Mouse (Mus musculus): ENCODE measurements around the gene Ssbp3. TPM values are rescaled to one million over a fixed set of nuclear protein-coding genes. Genes with fewer than 3 reads are reported as not detected.

Ssbp3 gene
- polyA plus RNA-seq, 1 experiment, result 27.8 TPM

GRCm38 (mm10) chr4:106953760-106954159 lies 43.3 kb downstream of the Ssbp3 start:
- 94% methylated on average over 5 of the region's 5 CpGs for WGBS
- H3K27ac ChIP-seq (ENCODE audit: insufficient read depth, low read length), result no peak overlapping the region
- DNase-seq (ENCODE audit: low read depth in 1 of 2, low spot score in 2 of 2), result no peak
- no peaks in the 10 kb centered on the region for H3K36me3 ChIP-seq (ENCODE audit: control insufficient read depth, insufficient read depth, low read length)
- no peaks in the 10 kb centered on the region for H3K27me3 ChIP-seq (ENCODE audit: control insufficient read depth, insufficient read depth, low read length)
- no peak for TF ChIP-seq POLR2A (IDR thresholded peaks at IDR 0.05; ENCODE audit: low read depth, low read length)
- no peak for TF ChIP-seq CTCF (IDR thresholded peaks at IDR 0.05; ENCODE audit: extremely low read depth, insufficient read depth, insufficient read length, insufficient replicate concordance)
- H3K4me1 ChIP-seq (ENCODE audit: control insufficient read depth, insufficient read depth, insufficient read length), result peaks cover 13% of the 10 kb centered on the region; the same call in 1 of the 2 replicates
- no peak overlapping the region for H3K4me3 ChIP-seq (ENCODE audit: extremely low read depth, insufficient read depth, insufficient read length)

DNA sequence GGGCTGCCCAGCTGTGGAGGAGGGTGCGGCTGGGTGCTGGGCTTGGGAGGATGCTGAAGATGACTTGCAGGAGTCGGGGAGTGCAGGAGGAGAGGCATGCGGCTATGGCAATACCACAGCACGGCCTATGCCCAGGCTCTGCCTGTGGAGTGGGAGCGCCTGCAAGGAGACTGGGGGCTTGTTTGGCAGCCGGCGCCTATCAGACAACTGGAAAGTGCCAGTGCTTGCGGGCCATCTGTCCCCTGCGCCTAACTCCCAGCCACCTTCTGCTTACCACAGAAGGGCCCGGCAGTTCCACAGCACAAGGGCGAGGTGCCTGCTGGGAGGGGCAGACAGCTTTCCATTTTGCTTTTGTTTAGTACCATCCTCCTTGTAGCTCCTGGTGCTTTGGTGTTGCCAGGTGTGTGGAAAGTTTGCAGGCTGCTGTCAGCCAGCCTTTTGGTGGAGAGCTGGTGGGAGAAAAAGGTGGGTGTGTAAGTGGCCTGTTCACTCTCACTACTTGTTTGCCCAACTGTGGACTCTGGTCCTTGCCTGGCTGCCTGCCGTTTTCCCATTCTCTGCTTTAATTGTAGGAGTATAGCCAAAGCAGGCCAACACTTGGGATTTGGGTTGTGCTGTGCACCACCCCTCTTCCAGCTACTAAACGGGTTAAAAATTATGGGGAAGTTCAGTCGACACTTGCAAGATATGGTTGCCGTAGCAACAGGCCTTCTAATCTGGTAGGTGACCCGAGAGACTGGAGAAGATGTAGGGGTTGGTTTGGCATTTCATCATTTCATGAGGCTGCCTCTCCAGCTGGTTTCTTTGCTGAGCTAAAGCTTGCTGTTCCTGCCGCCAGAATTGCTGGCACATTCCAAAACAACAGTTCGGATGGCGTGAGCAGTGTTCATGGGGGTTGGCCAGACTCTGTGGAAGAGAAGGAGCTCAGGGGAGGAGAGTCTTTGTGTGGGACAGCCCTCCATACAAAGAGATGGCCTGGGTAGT lies 45.5 kb downstream of the Ssbp3 start:
- no peak overlapping the region for H3K27ac ChIP-seq (ENCODE audit: insufficient read depth, low read length)
- DNase-seq (ENCODE audit: low read depth in 1 of 2, low spot score in 2 of 2), result no peak
- no peaks in the 10 kb centered on the region for H3K36me3 ChIP-seq (ENCODE audit: control insufficient read depth, insufficient read depth, low read length)
- no peak overlapping the region for H3K4me3 ChIP-seq (ENCODE audit: extremely low read depth, insufficient read depth, insufficient read length)
- H3K27me3 ChIP-seq (ENCODE audit: control insufficient read depth, insufficient read depth, low read length), result no peaks in the 10 kb centered on the region
- no peak for TF ChIP-seq CTCF (IDR thresholded peaks at IDR 0.05; ENCODE audit: extremely low read depth, insufficient read depth, insufficient read length, insufficient replicate concordance)
- TF ChIP-seq POLR2A (IDR thresholded peaks at IDR 0.05; ENCODE audit: low read depth, low read length), result no peak
- H3K4me1 ChIP-seq (ENCODE audit: control insufficient read depth, insufficient read depth, insufficient read length), result peaks cover 7% of the 10 kb centered on the region; the same call in 1 of the 2 replicates
- WGBS, result 54% methylated on average over 19 of the region's 19 CpGs

DNA sequence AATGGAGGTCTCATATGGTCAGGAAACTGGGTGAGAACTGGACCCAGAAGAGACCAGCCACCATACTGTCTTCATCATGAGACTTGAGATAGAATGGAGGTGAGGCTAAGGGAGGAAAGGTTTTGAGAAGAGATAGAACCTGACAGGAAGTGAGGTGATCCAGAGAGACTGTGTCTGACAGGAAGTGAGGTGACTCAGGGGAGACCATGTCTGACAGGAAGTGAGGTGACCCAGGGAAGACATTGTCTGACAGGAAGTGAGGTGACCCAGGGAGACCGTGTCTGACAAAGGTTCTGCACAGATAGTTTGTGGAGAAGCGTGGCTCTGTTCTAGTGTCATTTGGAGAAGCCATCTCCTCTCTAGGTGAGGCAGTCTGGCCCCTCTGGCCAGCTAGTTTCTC lies 47.6 kb downstream of the Ssbp3 start:
- DNase-seq (ENCODE audit: low read depth in 1 of 2, low spot score in 2 of 2), result peak in 1 of 2 experiments; percentile 33
- Histone ChIP-seq H3K4me3 (ENCODE audit: extremely low read depth, insufficient read depth, insufficient read length) (no peak overlapping the region), H3K36me3 (ENCODE audit: control insufficient read depth, insufficient read depth, low read length) (no peaks in the 10 kb centered on the region), H3K27me3 (ENCODE audit: control insufficient read depth, insufficient read depth, low read length) (no peaks in the 10 kb centered on the region), H3K27ac (ENCODE audit: insufficient read depth, low read length) (no peak overlapping the region), H3K4me1 (ENCODE audit: control insufficient read depth, insufficient read depth, insufficient read length) (peaks cover 7% of the 10 kb centered on the region; the same call in 1 of the 2 replicates)
- TF ChIP-seq CTCF (IDR thresholded peaks at IDR 0.05; ENCODE audit: extremely low read depth, insufficient read depth, insufficient read length, insufficient replicate concordance), result no peak
- TF ChIP-seq POLR2A (IDR thresholded peaks at IDR 0.05; ENCODE audit: low read depth, low read length), result no peak
- 48% methylated on average over 2 of the region's 2 CpGs for WGBS

- Histone ChIP-seq H3K4me3 (ENCODE audit: extremely low read depth, insufficient read depth, insufficient read length) (no peak overlapping the region), H3K4me1 (ENCODE audit: control insufficient read depth, insufficient read depth, insufficient read length) (peaks cover 7% of the 10 kb centered on the region; the same call in 1 of the 2 replicates), H3K27ac (ENCODE audit: insufficient read depth, low read length) (no peak overlapping the region), H3K36me3 (ENCODE audit: control insufficient read depth, insufficient read depth, low read length) (no peaks in the 10 kb centered on the region), H3K27me3 (ENCODE audit: control insufficient read depth, insufficient read depth, low read length) (no peaks in the 10 kb centered on the region)
- WGBS, result 57% methylated on average over 3 of the region's 3 CpGs
- no peak for DNase-seq (ENCODE audit: low read depth in 1 of 2, low spot score in 2 of 2)
- TF ChIP-seq POLR2A (IDR thresholded peaks at IDR 0.05; ENCODE audit: low read depth, low read length) (no peak), CTCF (IDR thresholded peaks at IDR 0.05; ENCODE audit: extremely low read depth, insufficient read depth, insufficient read length, insufficient replicate concordance) (no peak)
Measured at GRCm38 (mm10) chr4:106958561-106958960, 48.1 kb downstream of the Ssbp3 start.

DNA sequence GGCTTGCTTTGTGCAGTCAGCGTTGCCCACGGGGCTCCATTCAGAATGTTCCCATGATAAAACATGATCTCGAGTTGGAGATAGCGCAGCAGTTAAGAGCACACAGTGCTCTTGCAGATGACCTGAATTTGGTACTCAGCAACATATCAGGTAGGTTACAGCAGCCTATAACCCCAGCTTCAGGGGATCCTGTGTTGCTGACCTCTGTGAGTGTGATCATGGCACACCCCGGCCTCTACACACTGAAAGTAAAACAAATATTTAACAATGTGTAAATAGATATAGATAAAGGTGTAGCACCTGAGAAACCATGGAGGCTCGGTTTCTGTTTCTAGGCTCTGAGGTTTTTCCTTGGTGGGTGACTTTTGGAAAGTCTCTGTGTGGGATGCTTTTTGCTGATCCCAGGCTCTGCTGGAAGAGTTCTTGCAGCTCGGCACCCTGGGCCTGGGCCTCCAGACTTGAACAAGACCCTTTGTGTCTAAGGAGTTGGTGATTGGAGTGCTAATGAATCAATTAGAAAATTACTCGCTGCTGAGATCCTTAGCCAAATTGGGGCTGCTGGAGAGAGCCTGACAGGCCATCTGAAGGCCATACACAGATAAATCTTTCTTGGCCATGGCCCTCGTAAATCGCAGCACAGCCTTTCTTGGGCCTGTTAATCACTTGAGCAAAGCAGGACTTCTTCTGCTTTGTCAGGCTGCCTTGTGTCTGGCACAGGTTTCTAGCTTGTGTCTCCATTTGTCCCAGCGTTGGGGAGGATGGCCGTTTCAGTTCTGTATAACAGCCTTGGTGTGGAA lies 49.2 kb downstream of the Ssbp3 start:
- Histone ChIP-seq H3K4me1 (ENCODE audit: control insufficient read depth, insufficient read depth, insufficient read length) (peaks cover 7% of the 10 kb centered on the region; the same call in 1 of the 2 replicates), H3K36me3 (ENCODE audit: control insufficient read depth, insufficient read depth, low read length) (no peaks in the 10 kb centered on the region), H3K4me3 (ENCODE audit: extremely low read depth, insufficient read depth, insufficient read length) (no peak overlapping the region), H3K27me3 (ENCODE audit: control insufficient read depth, insufficient read depth, low read length) (no peaks in the 10 kb centered on the region), H3K27ac (ENCODE audit: insufficient read depth, low read length) (no peak overlapping the region)
- TF ChIP-seq CTCF (IDR thresholded peaks at IDR 0.05; ENCODE audit: extremely low read depth, insufficient read depth, insufficient read length, insufficient replicate concordance) (no peak), POLR2A (IDR thresholded peaks at IDR 0.05; ENCODE audit: low read depth, low read length) (no peak)
- DNase-seq (ENCODE audit: low read depth in 1 of 2, low spot score in 2 of 2), result no peak
- 94% methylated on average over 12 of the region's 12 CpGs for WGBS

GRCm38 (mm10) chr4:106960476-106960875 lies 50.0 kb downstream of the Ssbp3 start:
- H3K4me1 ChIP-seq (ENCODE audit: control insufficient read depth, insufficient read depth, insufficient read length), result peaks cover 7% of the 10 kb centered on the region; the same call in 1 of the 2 replicates
- no peak for DNase-seq (ENCODE audit: low read depth in 1 of 2, low spot score in 2 of 2)
- TF ChIP-seq CTCF (IDR thresholded peaks at IDR 0.05; ENCODE audit: extremely low read depth, insufficient read depth, insufficient read length, insufficient replicate concordance) (no peak), POLR2A (IDR thresholded peaks at IDR 0.05; ENCODE audit: low read depth, low read length) (no peak)
- H3K36me3 ChIP-seq (ENCODE audit: control insufficient read depth, insufficient read depth, low read length), result no peaks in the 10 kb centered on the region
- no peaks in the 10 kb centered on the region for H3K27me3 ChIP-seq (ENCODE audit: control insufficient read depth, insufficient read depth, low read length)
- no peak overlapping the region for H3K27ac ChIP-seq (ENCODE audit: insufficient read depth, low read length)
- WGBS, result 95% methylated on average over 2 of the region's 2 CpGs
- no peak overlapping the region for H3K4me3 ChIP-seq (ENCODE audit: extremely low read depth, insufficient read depth, insufficient read length)

All from spleen, adult 2 months (tissue).